Mouse (Mus musculus): ENCODE data around the gene Dhrs13.
"Not testable (repeated sequence)": the region's sequence is repeated elsewhere in the genome, so short reads cannot be mapped to it uniquely, and the experiment has no call there.

GRCm38 (mm10) chr11:78042290-78042870 is 10.3 kb downstream of the Dhrs13 start:
- not testable (repeated sequence) for TF ChIP-seq POLR2A (IDR thresholded peaks at IDR 0.05; ENCODE audit: borderline replicate concordance, control insufficient read depth, low read depth, low read length); CTCF (IDR thresholded peaks at IDR 0.05; ENCODE audit: control insufficient read depth, insufficient read depth, low read length)

All from bone marrow, adult 2 months (tissue).